In the genomic region with DNA sequence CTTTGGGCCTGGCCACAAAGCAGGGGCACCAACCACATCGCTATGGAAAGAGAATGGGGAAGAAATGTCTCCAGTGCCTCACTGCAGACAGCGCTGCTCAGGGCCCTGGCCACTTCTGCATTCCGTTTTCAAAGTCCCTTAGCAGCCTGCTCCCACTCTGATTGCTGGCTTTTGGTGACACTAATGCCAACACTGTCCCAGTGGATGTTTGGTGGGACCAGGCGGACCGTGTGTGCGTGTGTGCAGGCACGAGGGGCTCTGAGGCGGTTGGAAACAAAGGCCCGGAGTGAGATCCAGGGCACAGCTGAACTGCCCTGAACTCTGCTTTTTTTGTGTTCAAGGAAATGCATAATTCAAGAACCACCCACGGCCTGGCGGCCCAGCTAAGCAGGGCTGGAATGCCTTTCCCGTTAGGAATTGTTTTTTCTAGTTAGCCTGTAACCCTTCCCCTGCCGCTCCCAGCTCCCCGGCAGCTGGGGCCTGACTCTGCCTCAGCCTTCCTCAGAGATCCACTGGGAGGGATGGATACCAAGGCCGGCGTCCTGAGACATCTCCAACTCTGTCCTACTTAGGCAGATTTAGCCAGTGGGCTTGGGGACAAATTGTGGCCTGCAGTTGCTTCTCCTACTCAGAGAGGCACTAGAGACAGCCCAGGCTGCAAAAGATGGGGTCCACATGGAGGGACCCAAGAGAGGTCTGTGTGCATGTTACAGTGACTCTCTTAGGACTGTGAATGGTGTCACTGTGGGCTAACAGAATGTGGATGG, we compare ENCODE assay signal across 8 mouse cellular contexts.
A peak's percentile ranks its signal among the peaks of the same experiment; 100 is the strongest.
DNase-seq lines count a peak whose midpoint lies in the region; ATAC-seq and TF ChIP-seq lines count a peak whose summit lies in the region.

No protein-coding gene starts in this region.

- no peaks in the 10 kb centered on the region for H3K9me3 ChIP-seq in heart, embryonic 10.5 days
- no peaks in the 10 kb centered on the region for H3K9me3 ChIP-seq in limb, embryonic 15.5 days

- no peaks in the 10 kb centered on the region for H3K36me3 ChIP-seq in heart, embryonic 10.5 days
- H3K36me3 ChIP-seq in limb, embryonic 15.5 days, result no peaks in the 10 kb centered on the region
- no peaks in the 10 kb centered on the region for H3K36me3 ChIP-seq in myocyte (ENCODE audit: control insufficient read depth, insufficient read depth)

- H3K4me2 ChIP-seq in limb, embryonic 15.5 days, result no peak overlapping the region
- H3K4me2 ChIP-seq in myocyte (ENCODE audit: low read depth), result peak overlapping the region; percentile 39

- no peak for ATAC-seq in limb, embryonic 15.5 days (ENCODE audit: insufficient number of reproducible peaks, low FRiP score, low TSS enrichment, low read depth)
- no peak for ATAC-seq in cerebellum, adult (ENCODE audit: insufficient number of reproducible peaks, low FRiP score, low TSS enrichment)

- DNase-seq in adrenal gland, postnatal 25 days, result peak; percentile 44
- no peak for DNase-seq in heart, embryonic 10.5 days (ENCODE audit: low spot score)
- peak; percentile 88 for DNase-seq in kidney, adult 9 months
- DNase-seq in c-Kit-positive CD71-positive TER-119-positive erythroid progenitor cells, embryonic 14.5 days (ENCODE audit: low spot score), result no peak

- H3K79me2 ChIP-seq in myocyte (ENCODE audit: control insufficient read depth, insufficient read depth), result no peaks in the 10 kb centered on the region

- peaks cover 19% of the 10 kb centered on the region for H3K4me1 ChIP-seq in embryonic fibroblast, embryonic 13.5 days (ENCODE audit: control insufficient read depth, insufficient read depth, low read length)
- H3K4me1 ChIP-seq in heart, embryonic 10.5 days, result peaks cover 78% of the 10 kb centered on the region
- H3K4me1 ChIP-seq in limb, embryonic 15.5 days, result peaks cover 74% of the 10 kb centered on the region

- peak; percentile 67 for TF ChIP-seq POLR2A in embryonic fibroblast, embryonic 13.5 days (IDR thresholded peaks at IDR 0.05; ENCODE audit: low read depth, low read length)
- peak; percentile 38 for TF ChIP-seq POLR2A in myocyte (IDR thresholded peaks at IDR 0.05; ENCODE audit: insufficient read length, low read depth)

- no peak for TF ChIP-seq CTCF in embryonic fibroblast, embryonic 13.5 days (IDR thresholded peaks at IDR 0.05; ENCODE audit: borderline replicate concordance, insufficient read depth, low read length)

- no peak overlapping the region for H3ac ChIP-seq in myocyte (ENCODE audit: control insufficient read depth, insufficient read length)

- 25% methylated on average over 16 of the region's 16 CpGs for WGBS in heart, embryonic 10.5 days
- WGBS in limb, embryonic 15.5 days, result 21% methylated on average over 16 of the region's 16 CpGs

- peak overlapping the region; percentile 96 for H3K27ac ChIP-seq in embryonic fibroblast, embryonic 13.5 days (ENCODE audit: insufficient read depth, low read length)
- peak overlapping the region; percentile 86 for H3K27ac ChIP-seq in heart, embryonic 10.5 days
- peak overlapping the region; percentile 83 for H3K27ac ChIP-seq in limb, embryonic 15.5 days

- no peaks in the 10 kb centered on the region for H3K27me3 ChIP-seq in heart, embryonic 10.5 days (ENCODE audit: insufficient read depth, poor library complexity, severe bottlenecking)
- H3K27me3 ChIP-seq in limb, embryonic 15.5 days, result no peaks in the 10 kb centered on the region
- H3K27me3 ChIP-seq in myocyte (ENCODE audit: control insufficient read depth, insufficient read depth, insufficient read length), result no peaks in the 10 kb centered on the region

- H3K9ac ChIP-seq in limb, embryonic 15.5 days, result no peak overlapping the region

- no peak overlapping the region for H3K4me3 ChIP-seq in embryonic fibroblast, embryonic 13.5 days (ENCODE audit: insufficient read depth, low read length)
- no peak overlapping the region for H3K4me3 ChIP-seq in heart, embryonic 10.5 days
- H3K4me3 ChIP-seq in limb, embryonic 15.5 days, result no peak overlapping the region
- no peak overlapping the region for H3K4me3 ChIP-seq in myocyte

TF ChIP-seq in myocyte, 11 proteins besides CTCF, POLR2A, EP300 and RAD21:
- TF ChIP-seq SRF (IDR thresholded peaks at IDR 0.05; ENCODE audit: control insufficient read depth, insufficient read length, low read depth) (no peak), CEBPB (IDR thresholded peaks at IDR 0.05; ENCODE audit: insufficient read depth, poor library complexity, severe bottlenecking) (no peak), TCF3 (IDR thresholded peaks at IDR 0.05; ENCODE audit: insufficient read length, low read depth) (no peak), REST (IDR thresholded peaks at IDR 0.05; ENCODE audit: insufficient read depth, insufficient read length) (no peak), MYOG (IDR thresholded peaks at IDR 0.05; ENCODE audit: control insufficient read depth in 1 of 3, insufficient read depth in 1 of 3, insufficient read length in 2 of 3, low read depth in 2 of 3) (no peak), E2F4 (IDR thresholded peaks at IDR 0.05; ENCODE audit: insufficient read depth) (no peak)

Comparison
In these comparisons a context has a peak if more than half of its experiments do, and no peak if none do; other contexts are left out.
1. DNase-seq: peak in adrenal gland, postnatal 25 days (single experiment) and kidney, adult 9 months (single experiment); none in heart, embryonic 10.5 days (single experiment) and c-Kit-positive CD71-positive TER-119-positive erythroid progenitor cells, embryonic 14.5 days (single experiment).
2. Peak in every context shown above with its lines, with median percentiles within 50 percentile points of each other: H3K27ac ChIP-seq.